Mouse (Mus musculus) lung, postnatal 0 days (tissue): Measurements from ENCODE around the gene Ttll11. TPM values are rescaled to one million over a fixed set of nuclear protein-coding genes. Genes with fewer than 3 reads are reported as not detected.
A peak's percentile ranks its signal among the peaks of the same experiment; 100 is the strongest.

Experiments
- ATAC-seq: fragments of 200-750 bp; cut with Nextera tagmentation; 2 replicates; pipeline ENCODE4 v1.8.0; 2017; ENCODE audit warnings: moderate library complexity
- DNase-seq: peaks from one replicate; pipeline ENCODE4 v3.0.0-alpha.2; 2016; ENCODE audit warnings: low spot score
- H3K27ac ChIP-seq: fragments of 300-500 bp; sonication (generic); 2 replicates; pipeline ENCODE4 v1.5.1; 2014; ENCODE audit warnings: antibody characterized with exemption, mild to moderate bottlenecking, low read length, mixed read lengths
- H3K27me3 ChIP-seq: fragments of 300-500 bp; sonication (generic); replicated peaks from 2 replicates; pipeline ENCODE4 v1.6.1; 2014; ENCODE audit warnings: low read length, mixed read lengths; ENCODE audit not compliant: insufficient read depth
- H3K36me3 ChIP-seq: fragments of 300-500 bp; sonication (generic); 2 replicates; pipeline ENCODE4 v1.6.1; 2014; ENCODE audit warnings: low read length, mixed read lengths; ENCODE audit not compliant: insufficient read depth
- H3K4me1 ChIP-seq: fragments of 300-500 bp; sonication (generic); 2 replicates; pipeline ENCODE4 v1.6.1; 2014; ENCODE audit warnings: antibody characterized with exemption, low read depth, low read length, mixed read lengths; ENCODE audit not compliant: insufficient read depth
- H3K4me2 ChIP-seq: fragments of 300-500 bp; sonication (generic); replicated peaks from 2 replicates; pipeline ENCODE4 v1.6.1; 2014; ENCODE audit warnings: low read depth, mild to moderate bottlenecking, low read length, moderate library complexity, mixed read lengths
- H3K4me3 ChIP-seq: fragments of 300-500 bp; sonication (generic); 2 replicates; pipeline ENCODE4 v1.5.1; 2014; ENCODE audit warnings: low read depth, low read length
- H3K9ac ChIP-seq: fragments of 300-500 bp; sonication (generic); replicated peaks from 2 replicates; pipeline ENCODE4 v1.6.1; 2014; ENCODE audit warnings: low read depth, mild to moderate bottlenecking
- H3K9me3 ChIP-seq: fragments of 300-500 bp; sonication (generic); 2 replicates; pipeline ENCODE4 v1.6.1; 2016; ENCODE audit warnings: low read length, mixed read lengths
- CTCF ChIP-seq: IDR thresholded peaks from 2 replicates; pipeline ENCODE4 v1.5.1; 2016; ENCODE audit warnings: antibody characterized with exemption, mild to moderate bottlenecking
- EP300 ChIP-seq: IDR thresholded peaks from 2 replicates; pipeline ENCODE4 v1.6.1; 2016; ENCODE audit warnings: antibody characterized with exemption, mild to moderate bottlenecking, control low read depth
- WGBS: fragments of 180-500 bp; shearing (Covaris S2); extraction: QIAGEN DNeasy Blood & Tissue Kit; methylation state at CpG from one replicate; pipeline ENCODE4 v1.1.7; 2014; 5-methylcytosine and 5-hydroxymethylcytosine counted together
- polyA plus RNA-seq: library from polyadenylated mRNA; unstranded; fragments of >200 nt; fragmentation: Nextera tagmentation; extraction: Ambion mirVana; gene quantifications from 2 replicates; pipeline ENCODE4 v1.2.1, GENCODE M21; 2015

Ttll11 gene
- polyA plus RNA-seq, 1 experiment from 2014 or later, result 2.1 TPM

- 50% methylated on average over 4 of the region's 4 CpGs for WGBS
- no peak overlapping the region for H3K27ac ChIP-seq
- no peak overlapping the region for H3K4me3 ChIP-seq
- no peaks in the 10 kb centered on the region for H3K4me1 ChIP-seq
- DNase-seq, result no peak
- H3K27me3 ChIP-seq, result no peaks in the 10 kb centered on the region
- no peaks in the 10 kb centered on the region for H3K36me3 ChIP-seq
- H3K9me3 ChIP-seq, result no peaks in the 10 kb centered on the region
- no peak overlapping the region for H3K9ac ChIP-seq
- TF ChIP-seq CTCF (no peak), EP300 (no peak)
- no peak overlapping the region for H3K4me2 ChIP-seq
- no peak for ATAC-seq
Observed at GRCm38 (mm10) chr2:35899135-35899474, 80.6 kb downstream of the Ttll11 start.

GRCm38 (mm10) chr2:35898425-35899134, 81.1 kb downstream of the Ttll11 start:
- Histone ChIP-seq H3K27ac (no peak overlapping the region), H3K27me3 (no peaks in the 10 kb centered on the region), H3K4me3 (no peak overlapping the region), H3K9ac (no peak overlapping the region), H3K4me2 (no peak overlapping the region), H3K36me3 (no peaks in the 10 kb centered on the region), H3K4me1 (no peaks in the 10 kb centered on the region), H3K9me3 (no peaks in the 10 kb centered on the region)
- WGBS, result 65% methylated on average over 6 of the region's 6 CpGs
- no peak for TF ChIP-seq CTCF
- TF ChIP-seq EP300, result no peak
- DNase-seq (peak; percentile 37), ATAC-seq (peak; percentile 59)

- no peak for DNase-seq
- Histone ChIP-seq H3K4me3 (no peak overlapping the region), H3K4me2 (no peak overlapping the region), H3K27me3 (no peaks in the 10 kb centered on the region), H3K4me1 (no peaks in the 10 kb centered on the region), H3K9me3 (no peaks in the 10 kb centered on the region), H3K36me3 (no peaks in the 10 kb centered on the region), H3K9ac (no peak overlapping the region), H3K27ac (no peak overlapping the region)
- no peak for ATAC-seq
- no peak for TF ChIP-seq EP300
- peak; percentile 40; the same call in 1 of the 2 replicates for TF ChIP-seq CTCF
- WGBS, result 76% methylated on average over 2 of the region's 2 CpGs
Observed at GRCm38 (mm10) chr2:35897125-35897524, 82.6 kb downstream of the Ttll11 start.

GRCm38 (mm10) chr2:35894512-35894911, 85.2 kb downstream of the Ttll11 start:
- ATAC-seq (no peak), DNase-seq (no peak)
- no peak overlapping the region for H3K27ac ChIP-seq
- no peak overlapping the region for H3K4me3 ChIP-seq
- no peaks in the 10 kb centered on the region for H3K4me1 ChIP-seq
- WGBS, result 54% methylated on average over 2 of the region's 2 CpGs
- TF ChIP-seq EP300, result no peak
- no peak for TF ChIP-seq CTCF
- no peaks in the 10 kb centered on the region for H3K9me3 ChIP-seq
- H3K9ac ChIP-seq, result no peak overlapping the region
- no peaks in the 10 kb centered on the region for H3K36me3 ChIP-seq
- no peaks in the 10 kb centered on the region for H3K27me3 ChIP-seq
- no peak overlapping the region for H3K4me2 ChIP-seq

GRCm38 (mm10) chr2:35890635-35891034, 89.1 kb downstream of the Ttll11 start:
- Histone ChIP-seq H3K4me2 (no peak overlapping the region), H3K4me1 (no peaks in the 10 kb centered on the region), H3K36me3 (no peaks in the 10 kb centered on the region), H3K9ac (no peak overlapping the region), H3K4me3 (no peak overlapping the region), H3K9me3 (no peaks in the 10 kb centered on the region), H3K27ac (no peak overlapping the region), H3K27me3 (no peaks in the 10 kb centered on the region)
- no peak for DNase-seq
- TF ChIP-seq EP300 (no peak), CTCF (no peak)
- WGBS, result 75% methylated on average over 3 of the region's 3 CpGs
- ATAC-seq, result no peak

- ATAC-seq, result no peak; the same call in 1 of the 2 replicates
- H3K4me1 ChIP-seq, result no peaks in the 10 kb centered on the region
- H3K4me3 ChIP-seq, result no peak overlapping the region
- no peak overlapping the region for H3K4me2 ChIP-seq
- no peak for DNase-seq
- 54% methylated on average over 2 of the region's 2 CpGs for WGBS
- H3K9me3 ChIP-seq, result no peaks in the 10 kb centered on the region
- no peaks in the 10 kb centered on the region for H3K36me3 ChIP-seq
- no peak for TF ChIP-seq CTCF
- no peak for TF ChIP-seq EP300
- H3K27me3 ChIP-seq, result no peaks in the 10 kb centered on the region
- no peak overlapping the region for H3K27ac ChIP-seq
- H3K9ac ChIP-seq, result no peak overlapping the region
Observed at GRCm38 (mm10) chr2:35889776-35890175, 89.9 kb downstream of the Ttll11 start.
